Mouse (Mus musculus): ENCODE results near the gene Tspan12.

Gene Tspan12

GRCm38 (mm10) chr6:21768745-21769446 lies 83.4 kb downstream of the Tspan12 start:
- DNase-seq (ENCODE audit: low spot score) = no peak

- no peak for DNase-seq (ENCODE audit: low spot score)
Measured at GRCm38 (mm10) chr6:21767787-21768221, 84.5 kb downstream of the Tspan12 start.

GRCm38 (mm10) chr6:21747536-21747935 lies 104.8 kb downstream of the Tspan12 start:
- DNase-seq (ENCODE audit: low spot score) = no peak

- no peak for DNase-seq (ENCODE audit: low spot score)
Measured at GRCm38 (mm10) chr6:21744615-21745266, 107.6 kb downstream of the Tspan12 start.

- DNase-seq (ENCODE audit: low spot score) = no peak
Measured at GRCm38 (mm10) chr6:21740606-21741005, 111.7 kb downstream of the Tspan12 start.

DNA sequence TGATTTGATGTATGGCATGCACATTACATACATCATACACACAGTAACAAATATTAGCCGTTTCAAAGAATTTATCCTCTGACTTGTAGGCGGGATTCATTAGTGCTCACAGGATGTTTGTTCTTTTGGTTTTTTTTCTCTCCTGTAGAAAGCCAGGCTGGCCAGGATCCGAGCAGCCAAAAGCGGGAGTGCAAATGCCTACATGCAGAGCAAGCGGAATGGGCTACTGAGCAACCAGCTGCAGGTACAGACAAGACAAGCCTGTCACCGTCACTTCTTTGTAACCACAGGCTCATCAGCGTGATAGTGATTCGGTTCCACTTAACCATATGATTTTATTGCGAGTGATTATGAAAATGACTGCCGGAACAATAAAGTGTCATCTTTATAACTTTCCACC lies 130.1 kb downstream of the Tspan12 start:
- no peak for DNase-seq (ENCODE audit: low spot score)

All from yolk sac, embryonic 10.5 days (tissue).